Mouse (Mus musculus) spleen, adult 2 months (tissue): ENCODE measurements around the gene Sh2b3.

Experiments used
- CTCF ChIP-seq: fragments of 200-500 bp; IDR thresholded peaks from 2 replicates; pipeline ENCODE4 v1.5.1; 2011; ENCODE audit warnings: mild to moderate bottlenecking, inconsistent platforms; ENCODE audit not compliant: insufficient read depth, insufficient read length, insufficient replicate concordance; ENCODE audit errors: extremely low read depth
- POLR2A ChIP-seq: fragments of 200-500 bp; IDR thresholded peaks from 2 replicates; pipeline ENCODE4 v1.6.1; 2011; ENCODE audit warnings: low read depth, low read length, inconsistent platforms

- no peak for TF ChIP-seq CTCF
- no peak for TF ChIP-seq POLR2A
Measured at GRCm38 (mm10) chr5:121848035-121848519, 10.6 kb upstream of the Sh2b3 start.
